Mouse (Mus musculus) forebrain, embryonic 12.5 days (tissue): ENCODE data around the gene Fcgr4. TPM values are rescaled to one million over a fixed set of nuclear protein-coding genes. Genes with fewer than 3 reads are reported as not detected.
"Not testable (repeated sequence)": the region's sequence is repeated elsewhere in the genome, so short reads cannot be mapped to it uniquely, and the experiment has no call there.

Source experiments
- ATAC-seq: fragments of 200-750 bp; cut with Nextera tagmentation; 2 replicates; pipeline ENCODE4 v1.8.0; 2017; ENCODE audit warnings: moderate TSS enrichment; ENCODE audit not compliant: low FRiP score
- H3K27ac ChIP-seq: fragments of 300-500 bp; sonication (generic); 2 replicates; pipeline ENCODE4 v1.5.1; 2016; ENCODE audit warnings: mild to moderate bottlenecking
- H3K27me3 ChIP-seq: fragments of 300-500 bp; sonication (generic); 2 replicates; pipeline ENCODE4 v1.6.1; 2016; ENCODE audit warnings: mild to moderate bottlenecking
- H3K36me3 ChIP-seq: fragments of 300-500 bp; sonication (generic); replicated peaks from 2 replicates; pipeline ENCODE4 v1.6.1; 2016; ENCODE audit warnings: mild to moderate bottlenecking
- H3K4me1 ChIP-seq: fragments of 300-500 bp; sonication (generic); 2 replicates; pipeline ENCODE4 v1.6.1; 2016
- H3K4me2 ChIP-seq: fragments of 300-500 bp; sonication (generic); 2 replicates; pipeline ENCODE4 v1.6.1; 2016; ENCODE audit warnings: mild to moderate bottlenecking, moderate library complexity
- H3K4me3 ChIP-seq: fragments of 300-500 bp; sonication (generic); replicated peaks from 2 replicates; pipeline ENCODE4 v1.5.1; 2016; ENCODE audit warnings: mild to moderate bottlenecking
- H3K9ac ChIP-seq: fragments of 300-500 bp; sonication (generic); 2 replicates; pipeline ENCODE4 v1.6.1; 2016; ENCODE audit warnings: mild to moderate bottlenecking
- H3K9me3 ChIP-seq: fragments of 300-500 bp; sonication (generic); 2 replicates; pipeline ENCODE4 v1.6.1; 2016
- WGBS: fragments of 180-500 bp; shearing (Covaris S2); methylation state at CpG from one replicate; pipeline ENCODE4 v1.1.7; 2016; 5-methylcytosine and 5-hydroxymethylcytosine counted together
- polyA plus RNA-seq: library from polyadenylated mRNA; unstranded; fragments of >200 nt; fragmentation: Nextera tagmentation; extraction: Ambion mirVana; gene quantifications from 2 replicates; pipeline ENCODE4 v1.2.1, GENCODE M21; 2016

Fcgr4 gene
- polyA plus RNA-seq, 1 experiment from 2014 or later = 0.26 TPM

DNA sequence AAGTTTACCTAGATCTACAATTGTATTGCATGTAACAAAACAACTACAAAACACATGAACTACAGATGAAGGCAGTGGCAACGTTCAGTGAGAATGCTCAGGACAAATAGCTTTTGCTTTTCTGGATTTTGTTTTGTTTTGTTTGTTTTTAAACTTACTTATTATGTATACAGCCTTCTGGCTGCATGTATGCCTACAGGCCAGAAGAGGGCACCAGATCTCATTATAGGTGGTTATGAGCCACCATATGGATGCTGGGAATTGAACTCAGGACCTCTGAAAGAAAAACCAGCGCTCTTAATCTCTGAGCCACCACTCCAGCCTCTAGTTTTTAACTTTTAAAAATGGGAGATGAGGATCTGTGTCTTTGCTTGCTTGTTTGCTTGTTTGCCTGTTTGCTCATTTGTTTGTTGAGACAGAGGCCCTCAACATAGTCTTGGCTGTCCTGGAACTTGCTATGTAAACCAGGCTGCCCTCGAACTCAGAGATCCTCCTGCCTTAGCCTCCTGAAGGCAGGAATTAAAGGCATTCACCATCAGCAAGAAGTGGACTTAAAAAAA lies 25.0 kb downstream of the Fcgr4 start:
- WGBS = 61% methylated on average over 3 of the region's 3 CpGs
- Histone ChIP-seq H3K27ac (no peak overlapping the region), H3K9me3 (no peaks in the 10 kb centered on the region), H3K4me2 (peak overlapping the region; percentile 54), H3K4me1 (no peaks in the 10 kb centered on the region), H3K9ac (0 out of 2 replicates have a peak overlapping the region, but pooled peaks have one; percentile 68), H3K4me3 (peak overlapping the region; percentile 59), H3K36me3 (no peaks in the 10 kb centered on the region), H3K27me3 (no peaks in the 10 kb centered on the region)
- ATAC-seq = no peak

DNA sequence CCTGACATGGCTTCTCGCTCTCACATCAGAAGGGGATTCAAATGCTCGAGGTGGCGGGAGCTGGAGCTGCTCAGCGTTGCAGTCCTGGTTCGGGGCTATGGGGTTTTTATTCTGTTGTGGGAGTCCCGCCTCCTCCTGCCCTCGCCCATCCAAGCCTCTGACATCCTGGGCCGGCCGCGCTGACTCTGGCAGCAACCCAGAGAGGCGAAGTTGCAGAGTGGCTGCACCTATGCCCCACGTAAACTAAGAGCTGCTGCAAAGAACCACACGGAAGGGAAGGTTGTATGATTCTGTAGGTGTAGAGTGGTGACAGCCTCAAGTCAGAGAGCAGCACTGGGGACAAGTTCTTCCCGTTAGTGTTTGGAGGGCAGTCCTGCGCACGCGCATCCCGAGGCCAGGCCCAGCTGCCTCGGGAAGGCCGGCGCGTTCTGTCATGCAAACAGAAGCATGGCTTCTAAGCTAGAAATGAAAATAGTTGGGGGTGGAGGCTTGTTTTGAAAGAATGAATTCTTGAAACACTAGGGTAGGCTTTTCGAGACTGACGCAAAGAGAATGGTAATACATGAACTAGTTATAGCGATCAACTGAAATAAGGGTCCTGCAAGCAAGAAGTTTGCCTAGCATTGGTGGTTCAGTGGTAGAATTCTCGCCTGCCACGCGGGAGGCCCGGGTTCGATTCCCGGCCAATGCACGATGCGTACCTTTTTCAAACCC lies 25.8 kb downstream of the Fcgr4 start:
- Histone ChIP-seq H3K4me1 (no peaks in the 10 kb centered on the region), H3K36me3 (no peaks in the 10 kb centered on the region), H3K27me3 (no peaks in the 10 kb centered on the region), H3K4me2 (peak overlapping the region; percentile 54), H3K9ac (peak overlapping the region; percentile 68), H3K9me3 (no peaks in the 10 kb centered on the region), H3K4me3 (peak overlapping the region; percentile 59), H3K27ac (peak overlapping the region; percentile 82)
- ATAC-seq = peak; percentile 95
- under 1% methylated on average over 33 of the region's 33 CpGs for WGBS

DNA sequence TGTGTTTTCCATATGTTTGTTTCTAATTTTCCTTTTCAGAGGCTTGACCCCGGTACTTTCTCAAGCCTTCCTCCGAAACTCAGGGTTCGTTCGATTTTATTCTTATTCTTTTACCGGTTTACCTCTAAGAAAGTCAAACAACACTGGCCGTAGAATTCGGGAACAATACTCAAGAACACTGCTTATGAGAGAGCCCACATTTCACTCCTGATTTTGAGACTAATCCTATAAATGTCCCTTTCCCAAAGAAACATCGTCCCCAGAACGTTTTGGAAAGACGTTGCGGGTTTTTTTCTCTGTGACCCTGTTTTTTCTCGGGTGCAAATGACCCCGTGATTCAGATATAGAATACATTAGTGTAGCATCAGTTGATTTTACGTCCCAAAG lies 26.4 kb downstream of the Fcgr4 start:
- ATAC-seq = peak; percentile 10; the same call in 1 of the 2 replicates
- peak overlapping the region; percentile 54 for H3K4me2 ChIP-seq
- H3K9me3 ChIP-seq = no peaks in the 10 kb centered on the region
- no peaks in the 10 kb centered on the region for H3K36me3 ChIP-seq
- no peak overlapping the region for H3K27ac ChIP-seq
- no peaks in the 10 kb centered on the region for H3K27me3 ChIP-seq
- peak overlapping the region; percentile 59 for H3K4me3 ChIP-seq
- H3K4me1 ChIP-seq = no peaks in the 10 kb centered on the region
- 5% methylated on average over 14 of the region's 14 CpGs for WGBS
- 0 out of 2 replicates have a peak overlapping the region, but pooled peaks have one; percentile 33 for H3K9ac ChIP-seq

DNA sequence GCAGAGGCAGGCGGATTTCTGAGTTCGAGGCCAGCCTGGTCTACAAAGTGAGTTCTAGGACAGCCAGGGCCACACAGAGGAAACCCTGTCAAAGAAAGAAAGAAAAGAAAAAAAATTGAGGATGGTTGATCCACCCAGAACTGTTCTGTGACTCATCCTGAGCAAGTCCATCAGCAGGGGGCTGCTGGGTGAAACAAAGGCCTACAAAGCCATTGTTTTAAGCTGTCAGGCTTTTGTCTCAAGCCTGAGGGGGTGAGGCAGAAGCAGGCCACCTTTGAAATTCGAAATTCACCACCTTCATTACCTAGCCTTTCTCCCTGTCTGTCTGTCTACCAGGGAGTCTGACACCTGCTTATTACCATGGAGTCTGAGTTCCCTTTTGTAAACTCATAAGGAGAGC lies 27.8 kb downstream of the Fcgr4 start:
- no peak overlapping the region for H3K4me3 ChIP-seq
- no peaks in the 10 kb centered on the region for H3K27me3 ChIP-seq
- H3K27ac ChIP-seq = no peak overlapping the region
- H3K9me3 ChIP-seq = no peaks in the 10 kb centered on the region
- ATAC-seq = no peak
- no peak overlapping the region for H3K9ac ChIP-seq
- 72% methylated on average over 3 of the region's 3 CpGs for WGBS
- no peaks in the 10 kb centered on the region for H3K4me1 ChIP-seq
- H3K4me2 ChIP-seq = no peak overlapping the region
- H3K36me3 ChIP-seq = no peaks in the 10 kb centered on the region

DNA sequence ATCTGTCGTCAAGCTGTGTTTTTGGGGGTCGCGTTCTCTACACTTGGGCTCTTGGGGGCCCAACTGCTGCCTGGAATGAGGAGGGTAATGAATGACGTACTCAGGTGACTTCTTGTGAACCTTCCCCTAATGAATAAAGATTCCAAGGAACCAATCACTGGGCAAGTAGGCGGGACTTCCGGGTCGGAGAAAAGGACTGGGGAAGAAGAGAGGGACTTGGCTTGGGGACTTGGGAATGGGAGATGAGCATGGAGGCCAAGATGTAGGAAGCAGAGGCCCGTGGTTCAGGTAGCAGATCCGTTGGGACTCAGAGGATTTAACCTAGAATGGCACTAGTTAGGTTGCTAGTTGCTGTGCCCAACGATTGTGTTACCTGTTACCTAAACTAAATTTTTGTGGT lies 30.5 kb downstream of the Fcgr4 start:
- no peak overlapping the region for H3K4me3 ChIP-seq
- H3K4me2 ChIP-seq = peak overlapping the region; percentile 18
- H3K36me3 ChIP-seq = no peaks in the 10 kb centered on the region
- ATAC-seq = no peak
- H3K27me3 ChIP-seq = no peaks in the 10 kb centered on the region
- no peak overlapping the region for H3K27ac ChIP-seq
- H3K9me3 ChIP-seq = no peaks in the 10 kb centered on the region
- no peaks in the 10 kb centered on the region for H3K4me1 ChIP-seq
- 46% methylated on average over 10 of the region's 10 CpGs for WGBS
- H3K9ac ChIP-seq = no peak overlapping the region

DNA sequence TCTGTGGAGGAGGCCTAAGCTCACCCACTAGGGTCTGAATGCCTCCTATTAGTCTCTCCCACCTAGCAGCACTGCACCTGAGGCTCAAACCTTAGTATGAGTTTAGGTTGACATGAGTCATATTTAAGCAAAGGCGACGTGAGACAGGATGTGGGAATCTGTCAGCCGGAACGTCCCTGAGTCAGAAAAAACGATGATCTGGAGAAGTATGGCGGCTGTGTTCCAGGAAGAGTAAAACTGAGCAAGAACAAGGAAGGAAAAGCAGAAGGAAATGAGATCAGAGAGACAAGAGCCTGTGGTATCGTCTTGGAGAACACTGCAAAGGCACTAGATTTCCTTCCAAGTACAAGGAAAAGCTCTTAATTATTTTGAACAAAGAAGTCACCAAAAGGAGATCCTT lies 32.1 kb downstream of the Fcgr4 start:
- ATAC-seq = no peak
- Histone ChIP-seq H3K9ac (no peak overlapping the region), H3K27ac (no peak overlapping the region), H3K9me3 (no peaks in the 10 kb centered on the region), H3K4me3 (no peak overlapping the region), H3K36me3 (no peaks in the 10 kb centered on the region), H3K27me3 (0 out of 2 replicates have a peak, but pooled peaks cover 1% of the 10 kb centered on the region), H3K4me1 (no peaks in the 10 kb centered on the region), H3K4me2 (no peak overlapping the region)
- 90% methylated on average over 7 of the region's 7 CpGs for WGBS

DNA sequence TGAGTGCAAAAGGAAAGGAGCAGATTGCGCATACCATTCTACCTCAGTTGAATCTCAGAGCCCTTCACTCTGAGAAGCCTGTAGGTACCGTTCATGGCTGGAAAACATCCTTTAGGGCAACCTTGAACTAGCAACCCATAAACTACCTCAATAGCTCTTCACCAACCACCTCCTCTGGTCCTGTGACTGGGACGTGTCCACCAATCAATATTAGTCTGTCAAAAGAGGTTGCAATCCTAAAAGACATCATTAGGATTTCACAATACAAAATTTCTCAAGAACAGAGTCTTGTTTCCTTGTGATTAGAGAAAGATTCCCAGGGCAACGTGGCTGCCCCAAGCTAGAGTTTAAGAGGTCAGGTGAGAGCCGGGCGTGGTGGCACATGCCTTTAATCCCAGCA lies 34.6 kb downstream of the Fcgr4 start:
- H3K4me1 ChIP-seq = no peaks in the 10 kb centered on the region
- 0 out of 2 replicates have a peak, but pooled peaks cover 4% of the 10 kb centered on the region for H3K27me3 ChIP-seq
- no peaks in the 10 kb centered on the region for H3K9me3 ChIP-seq
- H3K27ac ChIP-seq = no peak overlapping the region
- ATAC-seq = no peak
- no peak overlapping the region for H3K4me3 ChIP-seq
- no peak overlapping the region for H3K4me2 ChIP-seq
- 91% methylated on average over 6 of the region's 6 CpGs for WGBS
- no peaks in the 10 kb centered on the region for H3K36me3 ChIP-seq
- no peak overlapping the region for H3K9ac ChIP-seq

DNA sequence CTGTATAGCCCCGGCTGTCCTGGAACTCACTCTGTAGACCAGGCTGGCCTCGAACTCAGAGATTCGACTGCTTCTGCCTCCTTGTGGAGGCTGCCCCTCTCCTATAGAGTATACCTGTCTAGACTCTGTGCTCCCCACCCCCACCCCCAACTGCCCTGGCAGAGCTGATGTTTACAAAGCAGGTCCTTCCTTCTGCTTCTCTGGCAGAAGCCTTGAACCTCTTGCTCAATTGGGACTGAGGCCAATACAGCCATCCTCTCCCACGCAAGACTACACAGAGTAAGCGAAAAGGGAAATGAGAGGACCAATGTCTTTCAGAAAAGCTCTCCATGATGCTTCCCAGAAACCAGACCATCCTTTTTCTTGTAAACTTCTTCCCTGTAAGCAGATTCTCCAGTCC lies 38.5 kb downstream of the Fcgr4 start:
- no peaks in the 10 kb centered on the region for H3K36me3 ChIP-seq
- H3K9ac ChIP-seq = no peak overlapping the region
- H3K27me3 ChIP-seq = 0 out of 2 replicates have a peak, but pooled peaks cover 6% of the 10 kb centered on the region
- H3K4me1 ChIP-seq = no peaks in the 10 kb centered on the region
- no peak overlapping the region for H3K4me2 ChIP-seq
- H3K27ac ChIP-seq = no peak overlapping the region
- H3K4me3 ChIP-seq = no peak overlapping the region
- 95% methylated on average over 5 of the region's 5 CpGs for WGBS
- no peak for ATAC-seq
- H3K9me3 ChIP-seq = no peaks in the 10 kb centered on the region

DNA sequence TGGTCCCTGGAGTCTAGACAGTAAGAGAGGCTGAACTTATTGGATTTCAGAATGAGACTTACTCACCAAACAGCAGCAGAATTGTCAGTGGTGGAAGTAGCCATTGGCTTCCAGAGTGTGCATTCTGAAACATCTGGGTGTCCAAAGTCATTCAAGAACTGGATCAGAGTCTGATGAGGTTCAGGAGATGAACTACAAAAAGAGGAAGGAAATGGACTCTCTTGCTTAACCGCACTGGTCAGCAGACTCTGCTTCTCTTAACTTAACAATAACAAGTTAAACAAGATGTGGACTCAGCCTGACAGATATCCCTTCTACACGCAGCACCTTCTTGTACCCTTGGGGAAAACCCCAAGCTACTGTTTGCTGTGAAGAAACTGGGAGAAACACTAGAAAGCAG lies 40.5 kb downstream of the Fcgr4 start:
- WGBS = 87% methylated on average over 2 of the region's 2 CpGs
- no peak overlapping the region for H3K4me2 ChIP-seq
- no peaks in the 10 kb centered on the region for H3K9me3 ChIP-seq
- no peak overlapping the region for H3K4me3 ChIP-seq
- H3K4me1 ChIP-seq = peaks cover 3% of the 10 kb centered on the region; the same call in 1 of the 2 replicates
- no peaks in the 10 kb centered on the region for H3K36me3 ChIP-seq
- no peak overlapping the region for H3K27ac ChIP-seq
- H3K9ac ChIP-seq = no peak overlapping the region
- ATAC-seq = no peak
- H3K27me3 ChIP-seq = peaks cover 17% of the 10 kb centered on the region

DNA sequence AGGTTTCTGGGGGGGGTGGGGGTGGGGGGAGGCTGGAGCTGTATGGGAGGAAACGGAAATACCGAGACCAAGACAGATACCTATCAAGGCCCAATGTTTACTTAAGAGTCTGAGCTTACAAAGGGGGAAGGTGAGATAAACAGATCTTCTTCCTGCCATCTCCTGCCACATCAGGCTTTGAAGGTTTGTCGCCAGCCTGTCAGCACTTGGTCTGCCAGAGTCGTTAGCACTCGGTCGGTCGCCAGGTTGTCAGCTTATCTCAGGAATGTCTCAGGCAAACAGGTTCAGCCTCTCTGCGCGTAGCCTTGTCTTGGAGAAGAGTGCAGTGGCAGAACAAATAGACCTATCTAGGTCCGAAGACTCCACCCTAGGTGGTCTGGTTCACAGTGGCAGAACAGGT lies 41.7 kb downstream of the Fcgr4 start:
- 59% methylated on average over 10 of the region's 10 CpGs for WGBS
- Histone ChIP-seq H3K27ac (no peak overlapping the region), H3K9ac (no peak overlapping the region), H3K4me3 (no peak overlapping the region), H3K4me2 (no peak overlapping the region), H3K27me3 (peaks cover 27% of the 10 kb centered on the region), H3K36me3 (no peaks in the 10 kb centered on the region), H3K4me1 (peaks cover 6% of the 10 kb centered on the region), H3K9me3 (no peaks in the 10 kb centered on the region)
- no peak for ATAC-seq

DNA sequence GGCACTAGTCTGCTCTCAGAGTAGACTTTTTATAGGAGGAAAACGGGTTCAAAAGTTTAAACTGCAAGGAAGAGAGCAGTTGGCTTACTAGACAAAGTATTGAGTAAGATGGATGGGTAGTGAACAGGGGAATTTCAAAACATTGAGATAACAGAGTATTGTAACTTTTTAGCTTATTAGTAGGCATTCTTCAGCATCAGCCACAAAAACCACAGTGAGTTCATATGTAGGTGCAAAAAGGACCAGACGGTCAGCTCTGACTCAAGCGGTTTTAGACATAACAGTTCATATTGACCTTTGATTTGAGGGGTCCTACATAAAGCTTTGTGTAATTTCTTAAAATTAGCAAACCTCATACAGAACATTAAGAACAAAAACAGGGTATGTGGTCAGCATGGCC lies 42.8 kb downstream of the Fcgr4 start:
- Histone ChIP-seq H3K27ac (no peak overlapping the region), H3K4me1 (peaks cover 6% of the 10 kb centered on the region), H3K4me2 (no peak overlapping the region), H3K9me3 (no peaks in the 10 kb centered on the region), H3K4me3 (no peak overlapping the region), H3K27me3 (peaks cover 31% of the 10 kb centered on the region), H3K36me3 (no peaks in the 10 kb centered on the region), H3K9ac (no peak overlapping the region)
- WGBS = 90% methylated on average over 3 of the region's 3 CpGs
- ATAC-seq = no peak

DNA sequence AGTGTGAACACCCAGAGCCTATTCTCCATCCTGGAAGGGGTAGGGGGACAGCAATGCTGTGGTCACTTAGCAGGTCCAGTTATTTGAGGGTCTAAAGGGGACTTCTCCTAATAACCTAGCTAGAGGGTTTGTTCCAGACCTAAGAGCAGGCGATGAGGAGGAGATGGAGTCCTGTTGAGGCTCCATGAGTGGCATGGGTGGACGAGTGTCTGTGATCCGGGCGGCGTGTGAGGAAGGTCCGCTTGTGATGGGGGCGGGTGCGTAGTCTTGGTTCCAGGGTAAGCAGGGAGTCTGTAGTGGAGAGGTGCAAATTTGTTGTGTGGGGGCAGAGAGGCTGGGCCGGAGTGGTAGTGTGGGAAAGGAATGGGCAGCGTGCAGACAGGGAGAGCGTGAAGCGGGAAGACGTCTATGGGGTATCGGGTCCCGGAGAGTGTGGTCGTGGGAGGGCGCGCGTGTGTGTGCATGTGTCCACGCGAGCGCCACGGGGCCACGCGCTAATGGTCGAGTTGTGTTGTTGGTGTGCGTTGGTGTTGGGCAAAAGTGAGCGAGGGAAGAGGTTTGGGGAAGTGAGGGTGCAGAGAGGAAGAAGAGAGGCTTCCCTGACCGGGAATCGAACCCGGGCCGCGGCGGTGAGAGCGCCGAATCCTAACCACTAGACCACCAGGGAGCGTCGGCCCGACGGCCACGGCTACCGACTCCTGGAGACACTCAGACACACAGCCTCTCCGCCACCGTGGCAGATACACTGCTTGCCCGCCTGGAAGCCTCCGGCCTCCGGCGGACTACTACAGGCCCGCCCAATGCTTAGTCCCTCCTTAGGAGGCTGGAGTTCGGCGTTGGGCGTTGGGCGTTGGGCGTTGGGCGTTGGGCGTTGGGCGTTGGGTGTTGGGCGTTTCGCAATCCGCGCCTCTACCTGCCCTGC lies 45.1 kb downstream of the Fcgr4 start:
- H3K9ac ChIP-seq = 0 out of 2 replicates have a peak overlapping the region, but pooled peaks have one; percentile 8

More for the DNA sequence above, 45.1 kb downstream of the Fcgr4 start:
- H3K9me3 ChIP-seq, H3K27ac ChIP-seq, H3K36me3 ChIP-seq, H3K4me1 ChIP-seq: not testable (repeated sequence)
- peak overlapping the region; percentile 39 for H3K4me3 ChIP-seq
- 9% methylated on average over 40 of the region's 61 CpGs for WGBS
- H3K27me3 ChIP-seq = peaks cover 39% of the 10 kb centered on the region
- peak; percentile 82 for ATAC-seq
- H3K4me2 ChIP-seq = peak overlapping the region; percentile 51
